Mouse (Mus musculus) CD4-positive, CD25-positive, alpha-beta regulatory T cell, adult 9 weeks (primary cell): ENCODE measurements around the gene Mettl16. TPM values are rescaled to one million over a fixed set of nuclear protein-coding genes. Genes with fewer than 3 reads are reported as not detected.

ENCODE experiments used
- polyA plus RNA-seq: library from polyadenylated mRNA; unstranded; fragments of 100-300 nt; shearing (Covaris generic); gene quantifications from one replicate; pipeline ENCODE4 v1.2.1, GENCODE M21; 2017

The Mettl16 gene
- 47.8 TPM for polyA plus RNA-seq

GRCm38 (mm10) chr11:74770595-74771207 lies at the start of gene Mettl16:
TSS of gene Mettl16 (plus strand) at chr11:74770830.

GRCm38 (mm10) chr11:74724235-74724791 lies 46.3 kb upstream of the Mettl16 start, which contains the start of gene Pafah1b1:
TSS of gene Pafah1b1 (minus strand) at chr11:74724670.

GRCm38 (mm10) chr11:74830256-74831161 lies 59.9 kb downstream of the Mettl16 start, which contains the start of gene Mnt:
TSS of gene Mnt (plus strand) at chr11:74830920.

Other genes starting within 250 kb of the Mettl16 start
- 2.6 TPM for gene Rap1gap2, start 159.9 kb upstream of the Mettl16 start, polyA plus RNA-seq
- not detected for gene Ccdc92b, start 151.2 kb upstream of the Mettl16 start, polyA plus RNA-seq
- gene Cluh, start 121.3 kb upstream of the Mettl16 start, polyA plus RNA-seq, result 6.4 TPM
- gene Pafah1b1, start 46.2 kb upstream of the Mettl16 start, polyA plus RNA-seq, result 67.1 TPM
- 5.0 TPM for gene Mnt, start 60.1 kb downstream of the Mettl16 start, polyA plus RNA-seq
- gene Sgsm2, start 126.2 kb downstream of the Mettl16 start, polyA plus RNA-seq, result 1.6 TPM
- gene Tsr1, start 127.2 kb downstream of the Mettl16 start, polyA plus RNA-seq, result 71.3 TPM
- 38.2 TPM for gene Smg6, start 155.0 kb downstream of the Mettl16 start, polyA plus RNA-seq
- 8.3 TPM for gene Srr, start 155.1 kb downstream of the Mettl16 start, polyA plus RNA-seq